Mouse (Mus musculus) forebrain, embryonic 12.5 days (tissue): ENCODE results near the gene Snca. TPM values are rescaled to one million over a fixed set of nuclear protein-coding genes. Genes with fewer than 3 reads are reported as not detected.
A peak's percentile ranks its signal among the peaks of the same experiment; 100 is the strongest.

ENCODE experiments used
- ATAC-seq: fragments of 200-750 bp; cut with Nextera tagmentation; 2 replicates; pipeline ENCODE4 v1.8.0; 2017; ENCODE audit warnings: moderate TSS enrichment; ENCODE audit not compliant: low FRiP score
- H3K27ac ChIP-seq: fragments of 300-500 bp; sonication (generic); 2 replicates; pipeline ENCODE4 v1.5.1; 2016; ENCODE audit warnings: mild to moderate bottlenecking
- H3K27me3 ChIP-seq: fragments of 300-500 bp; sonication (generic); 2 replicates; pipeline ENCODE4 v1.6.1; 2016; ENCODE audit warnings: mild to moderate bottlenecking
- H3K36me3 ChIP-seq: fragments of 300-500 bp; sonication (generic); replicated peaks from 2 replicates; pipeline ENCODE4 v1.6.1; 2016; ENCODE audit warnings: mild to moderate bottlenecking
- H3K4me1 ChIP-seq: fragments of 300-500 bp; sonication (generic); 2 replicates; pipeline ENCODE4 v1.6.1; 2016
- H3K4me2 ChIP-seq: fragments of 300-500 bp; sonication (generic); 2 replicates; pipeline ENCODE4 v1.6.1; 2016; ENCODE audit warnings: mild to moderate bottlenecking, moderate library complexity
- H3K4me3 ChIP-seq: fragments of 300-500 bp; sonication (generic); replicated peaks from 2 replicates; pipeline ENCODE4 v1.5.1; 2016; ENCODE audit warnings: mild to moderate bottlenecking
- H3K9ac ChIP-seq: fragments of 300-500 bp; sonication (generic); 2 replicates; pipeline ENCODE4 v1.6.1; 2016; ENCODE audit warnings: mild to moderate bottlenecking
- H3K9me3 ChIP-seq: fragments of 300-500 bp; sonication (generic); 2 replicates; pipeline ENCODE4 v1.6.1; 2016
- whole genome bisulfite sequencing: fragments of 180-500 bp; shearing (Covaris S2); methylation state at CpG from one replicate; pipeline ENCODE4 v1.1.7; 2016; 5-methylcytosine and 5-hydroxymethylcytosine counted together
- polyA plus RNA-seq: library from polyadenylated mRNA; unstranded; fragments of >200 nt; fragmentation: Nextera tagmentation; extraction: Ambion mirVana; gene quantifications from 2 replicates; pipeline ENCODE4 v1.2.1, GENCODE M21; 2016

The Snca gene
- 33.2 and 33.4 TPM in 2 replicates for polyA plus RNA-seq

GRCm38 (mm10) chr6:60829282-60829891, at the start of gene Snca:
TSS of gene Snca (minus strand) at chr6:60829855.
- ATAC-seq = peak; percentile 72
- Histone ChIP-seq H3K4me1 (peaks cover 12% of the 10 kb centered on the region), H3K36me3 (no peaks in the 10 kb centered on the region), H3K27me3 (0 out of 2 replicates have a peak, but pooled peaks cover 5% of the 10 kb centered on the region), H3K9ac (peak within 1 kb of the TSS; percentile 50), H3K4me3 (peak within 1 kb of the TSS; percentile 52), H3K9me3 (no peaks in the 10 kb centered on the region), H3K4me2 (peak within 1 kb of the TSS; percentile 82), H3K27ac (peak within 1 kb of the TSS; percentile 74)
- WGBS = under 1% methylated on average over 14 of the region's 14 CpGs

- Histone ChIP-seq H3K27me3 (no peaks in the 10 kb centered on the region), H3K4me2 (no peak overlapping the region), H3K9ac (no peak overlapping the region), H3K27ac (no peak overlapping the region), H3K4me3 (no peak overlapping the region), H3K9me3 (no peaks in the 10 kb centered on the region), H3K36me3 (no peaks in the 10 kb centered on the region), H3K4me1 (no peaks in the 10 kb centered on the region)
- no peak for ATAC-seq
- 30% methylated on average over 1 of the region's 1 CpGs for WGBS
Observed at GRCm38 (mm10) chr6:60870126-60870525, 40.5 kb upstream of the Snca start.

GRCm38 (mm10) chr6:60856599-60856998, 26.9 kb upstream of the Snca start:
- no peaks in the 10 kb centered on the region for H3K9me3 ChIP-seq
- H3K36me3 ChIP-seq = no peaks in the 10 kb centered on the region
- no peak overlapping the region for H3K4me2 ChIP-seq
- no peaks in the 10 kb centered on the region for H3K4me1 ChIP-seq
- WGBS = 76% methylated on average over 2 of the region's 2 CpGs
- H3K4me3 ChIP-seq = no peak overlapping the region
- H3K9ac ChIP-seq = no peak overlapping the region
- H3K27me3 ChIP-seq = no peaks in the 10 kb centered on the region
- ATAC-seq = no peak
- H3K27ac ChIP-seq = no peak overlapping the region

- H3K9me3 ChIP-seq = no peaks in the 10 kb centered on the region
- no peaks in the 10 kb centered on the region for H3K36me3 ChIP-seq
- no peak overlapping the region for H3K4me2 ChIP-seq
- H3K27ac ChIP-seq = no peak overlapping the region
- WGBS = 89% methylated on average over 2 of the region's 2 CpGs
- no peaks in the 10 kb centered on the region for H3K4me1 ChIP-seq
- H3K4me3 ChIP-seq = no peak overlapping the region
- H3K27me3 ChIP-seq = no peaks in the 10 kb centered on the region
- H3K9ac ChIP-seq = no peak overlapping the region
- ATAC-seq = no peak
Observed at GRCm38 (mm10) chr6:60851690-60852089, 22.0 kb upstream of the Snca start.

GRCm38 (mm10) chr6:60828429-60829264, 1.0 kb downstream of the Snca start:
- H3K4me3 ChIP-seq = peak overlapping the region; percentile 52
- H3K4me2 ChIP-seq = peak overlapping the region; percentile 82
- 0 out of 2 replicates have a peak, but pooled peaks cover 5% of the 10 kb centered on the region for H3K27me3 ChIP-seq
- H3K9me3 ChIP-seq = no peaks in the 10 kb centered on the region
- H3K9ac ChIP-seq = peak overlapping the region; percentile 50
- peak overlapping the region; percentile 74 for H3K27ac ChIP-seq
- WGBS = 1% methylated on average over 35 of the region's 35 CpGs
- H3K4me1 ChIP-seq = peaks cover 12% of the 10 kb centered on the region
- peak; percentile 91 for ATAC-seq
- no peaks in the 10 kb centered on the region for H3K36me3 ChIP-seq

GRCm38 (mm10) chr6:60828047-60828428, 1.6 kb downstream of the Snca start:
- H3K27me3 ChIP-seq = 0 out of 2 replicates have a peak, but pooled peaks cover 5% of the 10 kb centered on the region
- H3K9me3 ChIP-seq = no peaks in the 10 kb centered on the region
- WGBS = 50% methylated on average over 1 of the region's 1 CpGs
- peak overlapping the region; percentile 52 for H3K4me3 ChIP-seq
- peak overlapping the region; percentile 50 for H3K9ac ChIP-seq
- peaks cover 12% of the 10 kb centered on the region for H3K4me1 ChIP-seq
- peak overlapping the region; percentile 82 for H3K4me2 ChIP-seq
- ATAC-seq = 0 out of 2 replicates have a peak, but pooled peaks have one; percentile 1
- no peaks in the 10 kb centered on the region for H3K36me3 ChIP-seq
- H3K27ac ChIP-seq = peak overlapping the region; percentile 74; the same call in 1 of the 2 replicates

GRCm38 (mm10) chr6:60827290-60827689, 2.4 kb downstream of the Snca start:
- no peak overlapping the region for H3K27ac ChIP-seq
- no peak for ATAC-seq
- H3K4me3 ChIP-seq = no peak overlapping the region
- no peaks in the 10 kb centered on the region for H3K9me3 ChIP-seq
- no peaks in the 10 kb centered on the region for H3K36me3 ChIP-seq
- no peak overlapping the region for H3K9ac ChIP-seq
- no peak overlapping the region for H3K4me2 ChIP-seq
- WGBS = 47% methylated on average over 1 of the region's 1 CpGs
- H3K4me1 ChIP-seq = peaks cover 12% of the 10 kb centered on the region
- 0 out of 2 replicates have a peak, but pooled peaks cover 5% of the 10 kb centered on the region for H3K27me3 ChIP-seq

GRCm38 (mm10) chr6:60819272-60819671, 10.4 kb downstream of the Snca start:
- no peaks in the 10 kb centered on the region for H3K27me3 ChIP-seq
- no peak for ATAC-seq
- WGBS = 91% methylated on average over 1 of the region's 1 CpGs
- no peak overlapping the region for H3K4me3 ChIP-seq
- H3K4me1 ChIP-seq = no peaks in the 10 kb centered on the region
- H3K9me3 ChIP-seq = no peaks in the 10 kb centered on the region
- no peaks in the 10 kb centered on the region for H3K36me3 ChIP-seq
- H3K9ac ChIP-seq = no peak overlapping the region
- H3K27ac ChIP-seq = no peak overlapping the region
- H3K4me2 ChIP-seq = no peak overlapping the region

GRCm38 (mm10) chr6:60813516-60813915, 16.1 kb downstream of the Snca start:
- ATAC-seq = no peak
- WGBS = 88% methylated on average over 3 of the region's 3 CpGs
- Histone ChIP-seq H3K36me3 (no peaks in the 10 kb centered on the region), H3K27me3 (no peaks in the 10 kb centered on the region), H3K27ac (no peak overlapping the region), H3K9ac (no peak overlapping the region), H3K9me3 (no peaks in the 10 kb centered on the region), H3K4me1 (no peaks in the 10 kb centered on the region), H3K4me2 (no peak overlapping the region), H3K4me3 (no peak overlapping the region)

- 89% methylated on average over 1 of the region's 1 CpGs for WGBS
- no peak overlapping the region for H3K9ac ChIP-seq
- no peaks in the 10 kb centered on the region for H3K36me3 ChIP-seq
- H3K4me2 ChIP-seq = no peak overlapping the region
- no peaks in the 10 kb centered on the region for H3K4me1 ChIP-seq
- H3K27me3 ChIP-seq = no peaks in the 10 kb centered on the region
- ATAC-seq = no peak
- no peaks in the 10 kb centered on the region for H3K9me3 ChIP-seq
- H3K27ac ChIP-seq = no peak overlapping the region
- H3K4me3 ChIP-seq = no peak overlapping the region
Observed at GRCm38 (mm10) chr6:60798266-60798665, 31.4 kb downstream of the Snca start.

- no peak overlapping the region for H3K9ac ChIP-seq
- ATAC-seq = no peak
- H3K4me3 ChIP-seq = no peak overlapping the region
- WGBS = 88% methylated on average over 3 of the region's 3 CpGs
- H3K27ac ChIP-seq = no peak overlapping the region
- no peak overlapping the region for H3K4me2 ChIP-seq
- H3K27me3 ChIP-seq = no peaks in the 10 kb centered on the region
- no peaks in the 10 kb centered on the region for H3K4me1 ChIP-seq
- no peaks in the 10 kb centered on the region for H3K9me3 ChIP-seq
- H3K36me3 ChIP-seq = no peaks in the 10 kb centered on the region
Observed at GRCm38 (mm10) chr6:60793659-60794365, 35.8 kb downstream of the Snca start.

- Histone ChIP-seq H3K36me3 (no peaks in the 10 kb centered on the region), H3K9ac (no peak overlapping the region), H3K4me1 (no peaks in the 10 kb centered on the region), H3K9me3 (no peaks in the 10 kb centered on the region), H3K4me2 (no peak overlapping the region), H3K27ac (no peak overlapping the region), H3K4me3 (no peak overlapping the region), H3K27me3 (no peaks in the 10 kb centered on the region)
- no peak for ATAC-seq
- WGBS = 91% methylated on average over 1 of the region's 1 CpGs
Observed at GRCm38 (mm10) chr6:60786955-60787354, 42.7 kb downstream of the Snca start.
